Mouse (Mus musculus) embryonic fibroblast, embryonic 13.5 days (primary cell): ENCODE data around the gene Vhl.

Experiments
- CTCF ChIP-seq: IDR thresholded peaks from 2 replicates; pipeline ENCODE4 v1.5.1; 2011; ENCODE audit warnings: mild to moderate bottlenecking, control low read depth, low read length, moderate library complexity, borderline replicate concordance; ENCODE audit not compliant: insufficient read depth
- POLR2A ChIP-seq: IDR thresholded peaks from 2 replicates; pipeline ENCODE4 v1.6.1; 2011; ENCODE audit warnings: low read depth, mild to moderate bottlenecking, control low read depth, low read length, moderate library complexity

GRCm38 (mm10) chr6:113592637-113593036, 31.1 kb upstream of the Vhl start:
- TF ChIP-seq CTCF (no peak), POLR2A (no peak)
